Mouse (Mus musculus) kidney, adult 2 months (tissue): ENCODE results near the gene Olfr1123. TPM values are rescaled to one million over a fixed set of nuclear protein-coding genes. Genes with fewer than 3 reads are reported as not detected.

Experiments
- DNase-seq: peaks from one replicate; pipeline ENCODE4 v3.0.0; 2021
- H3K27ac ChIP-seq: fragments of 200-500 bp; 2 replicates; pipeline ENCODE4 v1.5.1; 2012; ENCODE audit warnings: low read depth, low read length, control low read depth, inconsistent platforms; ENCODE audit not compliant: insufficient read depth
- H3K27me3 ChIP-seq: fragments of 200-500 bp; replicated peaks from 2 replicates; pipeline ENCODE4 v1.6.1; 2012; ENCODE audit warnings: mild to moderate bottlenecking, moderate library complexity, low read length, inconsistent platforms; ENCODE audit not compliant: control insufficient read depth, insufficient read depth
- H3K36me3 ChIP-seq: fragments of 200-500 bp; 2 replicates; pipeline ENCODE4 v1.6.1; 2012; ENCODE audit warnings: mild to moderate bottlenecking, moderate library complexity, low read length, inconsistent platforms; ENCODE audit not compliant: control insufficient read depth, insufficient read depth
- H3K4me1 ChIP-seq: fragments of 200-500 bp; 2 replicates; pipeline ENCODE4 v1.6.1; 2011; ENCODE audit warnings: low read length; ENCODE audit not compliant: control insufficient read depth, insufficient read depth
- H3K4me3 ChIP-seq: fragments of 200-500 bp; 2 replicates; pipeline ENCODE4 v1.5.1; 2011; ENCODE audit warnings: mild to moderate bottlenecking, low read depth, low read length, control low read depth; ENCODE audit not compliant: insufficient read depth
- CTCF ChIP-seq: fragments of 200-500 bp; conservative IDR thresholded peaks from 2 replicates; pipeline ENCODE4 v1.5.1; 2011; ENCODE audit warnings: low read depth, mild to moderate bottlenecking, control low read depth, low read length, moderate library complexity, mixed read lengths; ENCODE audit not compliant: insufficient read depth, insufficient read length
- POLR2A ChIP-seq: fragments of 200-500 bp; IDR thresholded peaks from one replicate; pipeline ENCODE4 v1.6.1; 2011; ENCODE audit warnings: low read depth, low read length, control low read depth
- WGBS: fragments of 180-500 bp; shearing (Covaris S2); methylation state at CpG from one replicate; pipeline ENCODE4 v1.1.7; 2018; 5-methylcytosine and 5-hydroxymethylcytosine counted together
- polyA plus RNA-seq: library from polyadenylated mRNA; depleted of rRNA; stranded (reverse); fragments of >200 nt; gene quantifications from 2 replicates; pipeline ENCODE4 v1.2.3, GENCODE M21; 2012; rRNA removed

The Olfr1123 gene
- polyA plus RNA-seq, 1 experiment, result not detected

DNA sequence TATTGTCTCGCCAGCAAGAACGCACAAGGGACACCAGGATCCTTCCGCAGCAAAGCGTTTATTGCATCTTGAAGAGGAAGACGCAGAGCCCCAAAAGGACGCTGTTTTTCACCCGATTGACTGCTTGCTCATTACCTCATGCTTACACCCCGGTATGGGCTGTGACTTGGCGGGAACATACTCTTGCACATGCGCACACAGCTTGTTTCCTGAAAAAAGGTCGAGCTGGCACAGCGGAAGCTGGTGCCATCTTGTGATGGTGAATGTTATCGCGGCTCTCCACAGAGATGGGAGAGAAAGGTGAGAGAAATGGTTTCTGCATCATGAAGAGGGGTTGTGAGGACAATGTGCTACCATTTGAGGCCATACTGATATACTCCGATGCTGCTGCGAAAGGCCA is 21.3 kb downstream of the Olfr1123 start:
- no peaks in the 10 kb centered on the region for H3K4me1 ChIP-seq
- no peak for DNase-seq
- no peak for TF ChIP-seq POLR2A
- no peak for TF ChIP-seq CTCF
- 90% methylated on average over 16 of the region's 16 CpGs for WGBS
- no peaks in the 10 kb centered on the region for H3K36me3 ChIP-seq
- no peak overlapping the region for H3K4me3 ChIP-seq
- H3K27me3 ChIP-seq, result no peaks in the 10 kb centered on the region
- no peak overlapping the region for H3K27ac ChIP-seq

DNA sequence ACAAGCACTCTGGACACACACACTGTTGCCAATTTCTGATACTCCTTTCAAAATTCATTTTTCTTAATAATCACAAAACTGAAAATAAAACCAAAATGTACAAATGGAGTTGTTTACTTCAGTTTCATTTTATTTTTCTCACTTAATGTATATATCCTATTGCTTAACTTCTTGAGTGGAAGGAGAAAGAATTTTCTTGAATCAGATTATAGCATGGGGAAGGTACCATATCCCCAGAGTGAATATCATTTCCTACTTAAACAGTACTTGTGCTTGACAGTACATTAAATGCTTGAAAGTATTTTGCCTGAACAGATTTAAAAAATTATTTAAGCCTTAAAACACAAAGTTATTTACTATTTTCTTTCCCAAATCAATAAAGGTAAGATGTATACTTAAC is 37.2 kb downstream of the Olfr1123 start, which contains the start of gene Olfr1126:
Gene Olfr1126, plus strand, starts transcription at position 301 of the 400 bp plus-strand sequence.
- Histone ChIP-seq H3K4me1 (no peaks in the 10 kb centered on the region), H3K36me3 (no peaks in the 10 kb centered on the region), H3K27me3 (no peaks in the 10 kb centered on the region), H3K4me3 (no peak within 1 kb of the TSS), H3K27ac (no peak within 1 kb of the TSS)
- TF ChIP-seq POLR2A (no peak), CTCF (no peak)
- no peak for DNase-seq

DNA sequence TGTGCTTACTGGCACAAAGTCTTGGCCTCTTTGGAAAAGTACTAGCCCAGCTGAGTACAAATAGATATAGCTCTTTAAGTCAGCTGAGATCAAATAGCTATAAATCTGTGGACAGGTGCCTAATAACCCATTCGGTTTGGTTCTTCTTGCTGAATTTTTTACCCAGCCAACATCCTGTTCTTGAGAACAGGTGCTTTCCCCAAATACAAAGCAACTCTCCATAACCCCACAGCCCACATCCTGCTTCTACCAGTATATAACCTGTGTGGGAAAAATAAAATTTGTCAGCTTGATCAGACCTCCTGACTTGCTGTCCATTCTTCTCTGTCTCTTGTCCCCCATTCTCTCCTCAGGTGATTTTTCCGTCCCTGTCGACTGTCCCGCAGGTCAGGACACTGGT is 45.3 kb downstream of the Olfr1123 start:
- Histone ChIP-seq H3K27me3 (no peaks in the 10 kb centered on the region), H3K4me3 (no peak overlapping the region), H3K27ac (no peak overlapping the region), H3K36me3 (no peaks in the 10 kb centered on the region), H3K4me1 (no peaks in the 10 kb centered on the region)
- WGBS, result 87% methylated on average over 4 of the region's 4 CpGs
- TF ChIP-seq CTCF (no peak), POLR2A (no peak)
- no peak for DNase-seq

Other genes starting within 250 kb of the Olfr1123 start
- gene Olfr1112, start 228.8 kb upstream of the Olfr1123 start, polyA plus RNA-seq, result not detected in 2 replicates
- gene Olfr1113, start 207.7 kb upstream of the Olfr1123 start, polyA plus RNA-seq, result not detected in 2 replicates
- not detected in 2 replicates for gene Olfr1115, start 168.6 kb upstream of the Olfr1123 start, polyA plus RNA-seq
- gene Olfr1116, start 149.1 kb upstream of the Olfr1123 start, polyA plus RNA-seq, result not detected in 2 replicates
- gene Olfr1118, start 109.1 kb upstream of the Olfr1123 start, polyA plus RNA-seq, result not detected in 2 replicates
- not detected in 2 replicates for gene Olfr1120, start 61.8 kb upstream of the Olfr1123 start, polyA plus RNA-seq
- gene Olfr1121, start 46.7 kb upstream of the Olfr1123 start, polyA plus RNA-seq, result not detected in 2 replicates
- not detected in 2 replicates for gene Olfr1122, start 30.8 kb upstream of the Olfr1123 start, polyA plus RNA-seq
- gene Olfr1124, start 13.6 kb downstream of the Olfr1123 start, polyA plus RNA-seq, result not detected in 2 replicates
- not detected in 2 replicates for gene Olfr1126, start 37.3 kb downstream of the Olfr1123 start, polyA plus RNA-seq
- gene Pramel7, start 80.5 kb downstream of the Olfr1123 start, polyA plus RNA-seq, result not detected in 2 replicates
- not detected in 2 replicates for gene Pramel6, start 89.9 kb downstream of the Olfr1123 start, polyA plus RNA-seq
- gene Olfr153, start 115.2 kb downstream of the Olfr1123 start, polyA plus RNA-seq, result not detected in 2 replicates
- not detected in 2 replicates for gene Olfr1128, start 128.9 kb downstream of the Olfr1123 start, polyA plus RNA-seq
- not detected in 2 replicates for gene Olfr1129, start 157.3 kb downstream of the Olfr1123 start, polyA plus RNA-seq
- gene Olfr1130, start 189.6 kb downstream of the Olfr1123 start, polyA plus RNA-seq, result not detected in 2 replicates
- not detected in 2 replicates for gene Olfr1131, start 210.5 kb downstream of the Olfr1123 start, polyA plus RNA-seq
- gene Olfr1132, start 220.9 kb downstream of the Olfr1123 start, polyA plus RNA-seq, result not detected in 2 replicates
- gene Olfr1133, start 230.7 kb downstream of the Olfr1123 start, polyA plus RNA-seq, result not detected in 2 replicates
- gene Olfr1134, start 241.8 kb downstream of the Olfr1123 start, polyA plus RNA-seq, result not detected in 2 replicates